Comparison of ENCODE assay signal across 14 mouse cellular contexts in the genomic region with DNA sequence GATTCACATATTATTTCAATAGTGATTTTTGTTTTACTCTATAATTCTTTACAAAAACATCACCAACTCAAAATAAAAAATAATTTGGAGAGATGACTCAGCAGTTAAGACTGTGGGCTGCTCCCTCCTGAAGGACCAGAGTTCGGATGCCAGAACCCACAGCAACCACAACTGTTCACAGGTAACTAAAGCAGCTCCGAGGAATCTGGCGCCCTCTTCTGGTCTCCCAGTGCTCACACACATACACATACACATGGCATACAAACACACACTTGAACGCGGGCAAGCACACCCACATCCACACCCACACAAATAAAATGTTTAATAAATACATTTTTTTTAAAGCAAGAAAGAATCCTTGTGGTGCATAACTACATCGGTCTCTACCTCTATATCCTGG. TPM values are rescaled to one million over a fixed set of nuclear protein-coding genes. Genes with fewer than 3 reads are reported as not detected.
DNase-seq lines count a peak whose midpoint lies in the region; ATAC-seq and TF ChIP-seq lines count a peak whose summit lies in the region.
"Had no signal": no experiment of that assay in that cellular context is flagged by ENCODE, and none has a peak within 500 bp of the region (broad histone marks: within the 10 kb centered on the region; RNA-seq: fewer than 3 reads in every experiment).

No protein-coding gene starts in this region.

- H3K9me3 ChIP-seq in liver, embryonic 11.5 days (ENCODE audit: control insufficient read depth, low read length): no peaks in the 10 kb centered on the region; the same call in 1 of the 2 replicates
- H3K9me3 ChIP-seq in CH12.LX (replicated peaks; ENCODE audit: low read length): peaks cover 4% of the 10 kb centered on the region
- no peaks in the 10 kb centered on the region for H3K9me3 ChIP-seq in hindbrain, embryonic 14.5 days (ENCODE audit: control insufficient read depth, low read length)
- H3K9me3 ChIP-seq: intestine, embryonic 15.5 days had no signal

- peaks cover 9% of the 10 kb centered on the region for H3K36me3 ChIP-seq in liver, embryonic 11.5 days (ENCODE audit: control insufficient read depth, insufficient read depth, low read length)
- peaks cover 0 to 25% of the 10 kb centered on the region in 2 experiments for H3K36me3 ChIP-seq in CH12.LX (replicated peaks in 1 of 2; ENCODE audit: control insufficient read depth in 1 of 2, insufficient read depth in 1 of 2, low read length in 1 of 2)
- no peaks in the 10 kb centered on the region for H3K36me3 ChIP-seq in hindbrain, embryonic 14.5 days (replicated peaks; ENCODE audit: control insufficient read depth, insufficient read depth)

- no peak overlapping the region for H3K9ac ChIP-seq in liver, embryonic 11.5 days (ENCODE audit: low read depth, low read length)
- H3K9ac ChIP-seq in CH12.LX (ENCODE audit: insufficient read depth, low read depth): no peak overlapping the region
- no peak overlapping the region for H3K9ac ChIP-seq in hindbrain, embryonic 14.5 days
- H3K9ac ChIP-seq: intestine, embryonic 15.5 days had no signal

- peak in 1 of 2 experiments; percentile 50; a peak in 2 of 4 replicates for TF ChIP-seq CTCF in CH12.LX (conservative IDR thresholded peaks at IDR 0.05 in 1 of 2, IDR thresholded peaks at IDR 0.05 in 1 of 2; ENCODE audit: low read depth in 2 of 2, low read length in 2 of 2)
- TF ChIP-seq CTCF in brain, embryonic 14.5 days (IDR thresholded peaks at IDR 0.05; ENCODE audit: borderline replicate concordance, extremely low read depth, insufficient read depth, insufficient read length): peak; percentile 26; the same call in 1 of the 2 replicates

- H3K79me2 ChIP-seq in CH12.LX (replicated peaks; ENCODE audit: control insufficient read depth, extremely low read depth, insufficient read depth, poor library complexity, severe bottlenecking): peaks cover 7% of the 10 kb centered on the region

- dilution Hi-C loops in CH12.LX (cut with MboI; ENCODE audit: extremely low pct_ligation_motif_present, extremely low pct_unique_long_range_greater_than_20kb, low sequenced_read_pairs): no loop called here

- no peak; the same call in 1 of the 2 replicates for TF ChIP-seq RAD21 in CH12.LX (IDR thresholded peaks at IDR 0.05; ENCODE audit: low read depth, low read length)

- in situ Hi-C loops in CH12.LX (cut with MboI; ENCODE audit: low pct_ligation_motif_present, low pct_unique_long_range_greater_than_20kb, low sequenced_read_pairs): loop anchor here (10.0 kb wide), 1 partner anchor 170 kb away; a partner anchor contains a TSS

- peaks cover 12% of the 10 kb centered on the region for H3K4me1 ChIP-seq in liver, embryonic 11.5 days (replicated peaks; ENCODE audit: control insufficient read depth, insufficient read depth, low read length)
- H3K4me1 ChIP-seq in CH12.LX (ENCODE audit: control insufficient read depth in 1 of 2, insufficient read depth in 2 of 2): peaks cover 7 to 53% of the 10 kb centered on the region in 2 experiments
- H3K4me1 ChIP-seq in hindbrain, embryonic 14.5 days (replicated peaks; ENCODE audit: control insufficient read depth, insufficient read depth, low read length): no peaks in the 10 kb centered on the region

- ATAC-seq in liver, embryonic 11.5 days (replicated peaks; ENCODE audit: low FRiP score): no peak
- ATAC-seq in hindbrain, embryonic 14.5 days (ENCODE audit: low FRiP score): no peak
- ATAC-seq: intestine, embryonic 15.5 days had no signal

- 93% methylated on average over 6 of the region's 6 CpGs for WGBS in liver, embryonic 11.5 days
- WGBS in hindbrain, embryonic 14.5 days: 97% methylated on average over 6 of the region's 6 CpGs

- H3K4me2 ChIP-seq in liver, embryonic 11.5 days: no peak overlapping the region
- H3K4me2 ChIP-seq in CH12.LX (ENCODE audit: insufficient read depth, low read depth, poor library complexity, severe bottlenecking): no peak overlapping the region
- H3K4me2 ChIP-seq in hindbrain, embryonic 14.5 days (replicated peaks): no peak overlapping the region
- H3K4me2 ChIP-seq: intestine, embryonic 15.5 days had no signal

- no peak for TF ChIP-seq POLR2A in CH12.LX (IDR thresholded peaks at IDR 0.05; ENCODE audit: low read depth, low read length)
- TF ChIP-seq POLR2A in brain, embryonic 14.5 days (IDR thresholded peaks at IDR 0.05; ENCODE audit: borderline replicate concordance, extremely low read depth, insufficient read depth, insufficient read length, poor library complexity, severe bottlenecking): no peak

- H3K27ac ChIP-seq in liver, embryonic 11.5 days (ENCODE audit: low read depth, low read length): no peak overlapping the region
- H3K27ac ChIP-seq in CH12.LX (ENCODE audit: insufficient read depth, low read depth): no peak overlapping the region
- H3K27ac ChIP-seq in hindbrain, embryonic 14.5 days: no peak overlapping the region
- H3K27ac ChIP-seq: intestine, embryonic 15.5 days had no signal

- no peak overlapping the region for H3K4me3 ChIP-seq in liver, embryonic 11.5 days (ENCODE audit: low read depth, low read length)
- no peak overlapping the region for H3K4me3 ChIP-seq in CH12.LX (replicated peaks in 1 of 3; ENCODE audit: low read depth in 2 of 3, low read length in 2 of 3, poor library complexity in 1 of 3)
- no peak overlapping the region for H3K4me3 ChIP-seq in hindbrain, embryonic 14.5 days (replicated peaks; ENCODE audit: low read length)
- H3K4me3 ChIP-seq: intestine, embryonic 15.5 days had no signal

- no peaks in the 10 kb centered on the region for H3K27me3 ChIP-seq in liver, embryonic 11.5 days (replicated peaks; ENCODE audit: control insufficient read depth, insufficient read depth, low read length)
- no peaks in the 10 kb centered on the region for H3K27me3 ChIP-seq in CH12.LX (replicated peaks)
- H3K27me3 ChIP-seq in hindbrain, embryonic 14.5 days (ENCODE audit: control insufficient read depth, insufficient read depth, low read length): no peaks in the 10 kb centered on the region
- H3K27me3 ChIP-seq: intestine, embryonic 15.5 days had no signal

- TF ChIP-seq EP300 in CH12.LX (IDR thresholded peaks at IDR 0.05; ENCODE audit: low read length): no peak

- DNase-seq in cerebellum, adult 11-12 months: peak; percentile 16
- no peak for DNase-seq in cerebellum, adult 8-10 months
- DNase-seq in liver (peak; percentile 36), CH12.LX (ENCODE audit: extremely low read depth) (no peak)
- no peak for DNase-seq in liver, embryonic 11.5 days (ENCODE audit: low spot score)
- no peak for DNase-seq in brain, embryonic 14.5 days (ENCODE audit: low read depth)
- no peak for DNase-seq in hindbrain, embryonic 14.5 days (ENCODE audit: low spot score)
- DNase-seq in adrenal gland, adult 18-20 months (ENCODE audit: low spot score in 2 of 2): no peak
- DNase-seq: adrenal gland, postnatal 36 days; layer of hippocampus, adult 9-11 months had no signal

TF ChIP-seq in CH12.LX, 34 proteins besides CTCF, POLR2A, EP300 and RAD21:
- TF ChIP-seq PAX5 (IDR thresholded peaks at IDR 0.05; ENCODE audit: low read length): no peak
- TF ChIP-seq USF1 (IDR thresholded peaks at IDR 0.05; ENCODE audit: low read depth, low read length): no peak
- TF ChIP-seq MYC (IDR thresholded peaks at IDR 0.05; ENCODE audit: low read depth, low read length): peak; percentile 22; the same call in 1 of the 2 replicates

RNA-seq across cellular contexts. Expression of a gene that starts 3.5 kb away (rescaled TPM):
- 15.9 and 18.6 TPM in 2 replicates for polyA plus RNA-seq in liver, embryonic 11.5 days (2014; fragmentation: Nextera tagmentation; extraction: Ambion mirVana)
- total RNA-seq in CH12.LX (2012; rRNA removed) (26.1 and 27.6 TPM in 2 replicates), CH12.LX (2014; rRNA removed) (21.7 and 22.7 TPM in 2 replicates)
- 31.7 and 32.9 TPM in 2 replicates for polyA plus RNA-seq in CH12.LX (2012; ENCODE audit: insufficient read length, low read depth)
- 9.4 and 12.8 TPM in 2 replicates for polyA plus RNA-seq in brain, embryonic 14.5 days (2012; rRNA removed)
- 9.6 and 10.8 TPM in 2 replicates for polyA plus RNA-seq in hindbrain, embryonic 14.5 days (2014; fragmentation: Nextera tagmentation; extraction: Ambion mirVana)
- total RNA-seq in adrenal gland, adult 18-20 months (2021): 10 to 100 TPM; 55.5 to 62.7 TPM

RNA-seq across cellular contexts. Expression of a gene that starts 52.9 kb away (rescaled TPM):
- polyA plus RNA-seq in liver, embryonic 11.5 days (2014; fragmentation: Nextera tagmentation; extraction: Ambion mirVana): not detected in 2 replicates
- total RNA-seq in CH12.LX (2012; rRNA removed): not detected in 2 replicates
- not detected in 2 replicates for total RNA-seq in CH12.LX (2014; rRNA removed)
- polyA plus RNA-seq in CH12.LX (2012; ENCODE audit: insufficient read length, low read depth): not detected in 2 replicates
- 0.16 and 0.19 TPM in 2 replicates for polyA plus RNA-seq in brain, embryonic 14.5 days (2012; rRNA removed)
- not detected in 2 replicates for polyA plus RNA-seq in hindbrain, embryonic 14.5 days (2014; fragmentation: Nextera tagmentation; extraction: Ambion mirVana)
- total RNA-seq in adrenal gland, adult 18-20 months (2021): not detected
- total RNA-seq: adrenal gland, postnatal 36 days; megakaryocyte progenitor cell, adult 5-6 weeks had no signal
- polyA plus RNA-seq: intestine, embryonic 15.5 days; neural tube, embryonic 11.5 days; thymus, postnatal 0 days had no signal

Comparison
In these comparisons a context has a peak if more than half of its experiments do, and no peak if none do; other contexts are left out.
1. DNase-seq: peak in cerebellum, adult 11-12 months (single experiment) and liver (single experiment); none in cerebellum, adult 8-10 months (single experiment), liver, embryonic 11.5 days (single experiment), CH12.LX (single experiment), brain, embryonic 14.5 days (single experiment), hindbrain, embryonic 14.5 days (single experiment) and adrenal gland, adult 18-20 months (0 of 2).